Mouse (Mus musculus): ENCODE measurements at regions not wholly inside any gene's neighbourhood (a gene's known extent, or its start where the extent isn't known, plus 50 kb on each side); places are given as distances from the start of the nearest gene placed in this dataset.
A peak's percentile ranks its signal among the peaks of the same experiment; 100 is the strongest.

GRCm38 (mm10) chr9:41478106-41478848 lies 316.8 kb upstream of the Ubash3b start:
- no peak for DNase-seq
- H3K4me1 ChIP-seq (ENCODE audit: control insufficient read depth, insufficient read depth, low read length): no peaks in the 10 kb centered on the region
- TF ChIP-seq CTCF (conservative IDR thresholded peaks at IDR 0.05; ENCODE audit: insufficient read depth, insufficient read length, low read depth, low read length) (no peak), POLR2A (IDR thresholded peaks at IDR 0.05; ENCODE audit: low read depth, low read length) (no peak)
- H3K27ac ChIP-seq (ENCODE audit: insufficient read depth, low read depth, low read length): no peak overlapping the region
- no peak overlapping the region for H3K4me3 ChIP-seq (ENCODE audit: insufficient read depth, low read depth, low read length)
- 91% methylated on average over 7 of the region's 7 CpGs for WGBS
- no peaks in the 10 kb centered on the region for H3K27me3 ChIP-seq (replicated peaks; ENCODE audit: control insufficient read depth, insufficient read depth, low read length)
- no peaks in the 10 kb centered on the region for H3K36me3 ChIP-seq (ENCODE audit: control insufficient read depth, insufficient read depth, low read length)

GRCm38 (mm10) chr9:41475326-41475725 lies 313.8 kb upstream of the Ubash3b start:
- TF ChIP-seq CTCF (conservative IDR thresholded peaks at IDR 0.05; ENCODE audit: insufficient read depth, insufficient read length, low read depth, low read length) (no peak), POLR2A (IDR thresholded peaks at IDR 0.05; ENCODE audit: low read depth, low read length) (no peak)
- H3K36me3 ChIP-seq (ENCODE audit: control insufficient read depth, insufficient read depth, low read length): no peaks in the 10 kb centered on the region
- peak overlapping the region; percentile 37; the same call in 1 of the 2 replicates for H3K4me3 ChIP-seq (ENCODE audit: insufficient read depth, low read depth, low read length)
- no peaks in the 10 kb centered on the region for H3K27me3 ChIP-seq (replicated peaks; ENCODE audit: control insufficient read depth, insufficient read depth, low read length)
- DNase-seq: peak; percentile 23
- H3K4me1 ChIP-seq (ENCODE audit: control insufficient read depth, insufficient read depth, low read length): no peaks in the 10 kb centered on the region
- 54% methylated on average over 8 of the region's 8 CpGs for WGBS
- peak overlapping the region; percentile 42 for H3K27ac ChIP-seq (ENCODE audit: insufficient read depth, low read depth, low read length)

GRCm38 (mm10) chr9:41474945-41475297 lies 313.4 kb upstream of the Ubash3b start:
- H3K27ac ChIP-seq (ENCODE audit: insufficient read depth, low read depth, low read length): peak overlapping the region; percentile 42
- H3K36me3 ChIP-seq (ENCODE audit: control insufficient read depth, insufficient read depth, low read length): no peaks in the 10 kb centered on the region
- H3K4me3 ChIP-seq (ENCODE audit: insufficient read depth, low read depth, low read length): peak overlapping the region; percentile 37; the same call in 1 of the 2 replicates

GRCm38 (mm10) chr9:41474244-41474944 lies 312.9 kb upstream of the Ubash3b start:
- TF ChIP-seq POLR2A (IDR thresholded peaks at IDR 0.05; ENCODE audit: low read depth, low read length): no peak
- TF ChIP-seq CTCF (conservative IDR thresholded peaks at IDR 0.05; ENCODE audit: insufficient read depth, insufficient read length, low read depth, low read length): peak; percentile 84
- no peaks in the 10 kb centered on the region for H3K27me3 ChIP-seq (replicated peaks; ENCODE audit: control insufficient read depth, insufficient read depth, low read length)
- WGBS: 39% methylated on average over 11 of the region's 11 CpGs
- DNase-seq: peak; percentile 81
- H3K4me3 ChIP-seq (ENCODE audit: insufficient read depth, low read depth, low read length): peak overlapping the region; percentile 37; the same call in 1 of the 2 replicates
- H3K36me3 ChIP-seq (ENCODE audit: control insufficient read depth, insufficient read depth, low read length): no peaks in the 10 kb centered on the region
- no peaks in the 10 kb centered on the region for H3K4me1 ChIP-seq (ENCODE audit: control insufficient read depth, insufficient read depth, low read length)
- peak overlapping the region; percentile 42; the same call in 1 of the 2 replicates for H3K27ac ChIP-seq (ENCODE audit: insufficient read depth, low read depth, low read length)

More at GRCm38 (mm10) chr9:41474945-41475297, 313.4 kb upstream of the Ubash3b start:
- Histone ChIP-seq H3K4me1 (ENCODE audit: control insufficient read depth, insufficient read depth, low read length) (no peaks in the 10 kb centered on the region), H3K27me3 (replicated peaks; ENCODE audit: control insufficient read depth, insufficient read depth, low read length) (no peaks in the 10 kb centered on the region)
- 59% methylated on average over 6 of the region's 6 CpGs for WGBS
- DNase-seq: no peak
- TF ChIP-seq CTCF (conservative IDR thresholded peaks at IDR 0.05; ENCODE audit: insufficient read depth, insufficient read length, low read depth, low read length) (no peak), POLR2A (IDR thresholded peaks at IDR 0.05; ENCODE audit: low read depth, low read length) (no peak)

- Histone ChIP-seq H3K27ac (ENCODE audit: insufficient read depth, low read depth, low read length) (no peak overlapping the region), H3K4me1 (ENCODE audit: control insufficient read depth, insufficient read depth, low read length) (no peaks in the 10 kb centered on the region), H3K36me3 (ENCODE audit: control insufficient read depth, insufficient read depth, low read length) (no peaks in the 10 kb centered on the region), H3K27me3 (replicated peaks; ENCODE audit: control insufficient read depth, insufficient read depth, low read length) (no peaks in the 10 kb centered on the region; the same call in 1 of the 2 replicates), H3K4me3 (ENCODE audit: insufficient read depth, low read depth, low read length) (no peak overlapping the region)
- DNase-seq: no peak
- 89% methylated on average over 5 of the region's 5 CpGs for WGBS
- TF ChIP-seq CTCF (conservative IDR thresholded peaks at IDR 0.05; ENCODE audit: insufficient read depth, insufficient read length, low read depth, low read length) (no peak), POLR2A (IDR thresholded peaks at IDR 0.05; ENCODE audit: low read depth, low read length) (no peak)
These were observed 312.0 kb upstream of the Ubash3b start for GRCm38 (mm10) chr9:41473506-41473905.

- Histone ChIP-seq H3K36me3 (ENCODE audit: control insufficient read depth, insufficient read depth, low read length) (no peaks in the 10 kb centered on the region), H3K27ac (ENCODE audit: insufficient read depth, low read depth, low read length) (no peak overlapping the region), H3K27me3 (replicated peaks; ENCODE audit: control insufficient read depth, insufficient read depth, low read length) (no peaks in the 10 kb centered on the region; the same call in 1 of the 2 replicates), H3K4me3 (ENCODE audit: insufficient read depth, low read depth, low read length) (no peak overlapping the region), H3K4me1 (ENCODE audit: control insufficient read depth, insufficient read depth, low read length) (no peaks in the 10 kb centered on the region)
- no peak for DNase-seq
- WGBS: 91% methylated on average over 3 of the region's 3 CpGs
- TF ChIP-seq CTCF (conservative IDR thresholded peaks at IDR 0.05; ENCODE audit: insufficient read depth, insufficient read length, low read depth, low read length) (no peak), POLR2A (IDR thresholded peaks at IDR 0.05; ENCODE audit: low read depth, low read length) (no peak)
These were observed 309.8 kb upstream of the Ubash3b start for GRCm38 (mm10) chr9:41471345-41471744.

- no peak for TF ChIP-seq CTCF (conservative IDR thresholded peaks at IDR 0.05; ENCODE audit: insufficient read depth, insufficient read length, low read depth, low read length)
- no peak for TF ChIP-seq POLR2A (IDR thresholded peaks at IDR 0.05; ENCODE audit: low read depth, low read length)
- H3K36me3 ChIP-seq (ENCODE audit: control insufficient read depth, insufficient read depth, low read length): no peaks in the 10 kb centered on the region
- no peak for DNase-seq
- no peak overlapping the region for H3K27ac ChIP-seq (ENCODE audit: insufficient read depth, low read depth, low read length)
- H3K4me1 ChIP-seq (ENCODE audit: control insufficient read depth, insufficient read depth, low read length): no peaks in the 10 kb centered on the region
- H3K27me3 ChIP-seq (replicated peaks; ENCODE audit: control insufficient read depth, insufficient read depth, low read length): no peaks in the 10 kb centered on the region; the same call in 1 of the 2 replicates
- H3K4me3 ChIP-seq (ENCODE audit: insufficient read depth, low read depth, low read length): no peak overlapping the region
- WGBS: 57% methylated on average over 6 of the region's 6 CpGs
These were observed 308.5 kb upstream of the Ubash3b start for GRCm38 (mm10) chr9:41470010-41470409.
